Mouse (Mus musculus) erythroid progenitor cell, adult 5-6 weeks (primary cell): ENCODE data around the gene Syncrip. TPM values are rescaled to one million over a fixed set of nuclear protein-coding genes. Genes with fewer than 3 reads are reported as not detected.
A peak's percentile ranks its signal among the peaks of the same experiment; 100 is the strongest.
"Not testable (repeated sequence)": the region's sequence is repeated elsewhere in the genome, so short reads cannot be mapped to it uniquely, and the experiment has no call there.

Source experiments
- ATAC-seq: replicated peaks from 2 replicates; pipeline ENCODE4 v1.8.0; 2016; ENCODE audit warnings: moderate number of reproducible peaks, mild to moderate bottlenecking, moderate TSS enrichment, inconsistent platforms; ENCODE audit not compliant: poor library complexity, low FRiP score, severe bottlenecking
- total RNA-seq, 2 experiments: library from RNA; stranded (forward) in 1 of 2; stranded (reverse) in 1 of 2; fragments of 150-400 nt in 1 of 2; fragments of 186-747, 209-891 nt in 1 of 2; gene quantifications; 2 replicates each; pipeline versions ENCODE4 v1.2.3 to v1.2.4; 2015 to 2017; ENCODE audit warnings: low replicate concordance in 2 of 2

Gene Syncrip
- total RNA-seq, 2 experiments from 2014 or later = 108 to 119 TPM

GRCm38 (mm10) chr9:88484531-88484930 is 2.2 kb upstream of the Syncrip start:
- ATAC-seq = no peak

GRCm38 (mm10) chr9:88482829-88483396 is 539 bp upstream of the Syncrip start:
- 0 out of 2 replicates have a peak, but pooled peaks have one; percentile 2 for ATAC-seq

DNA sequence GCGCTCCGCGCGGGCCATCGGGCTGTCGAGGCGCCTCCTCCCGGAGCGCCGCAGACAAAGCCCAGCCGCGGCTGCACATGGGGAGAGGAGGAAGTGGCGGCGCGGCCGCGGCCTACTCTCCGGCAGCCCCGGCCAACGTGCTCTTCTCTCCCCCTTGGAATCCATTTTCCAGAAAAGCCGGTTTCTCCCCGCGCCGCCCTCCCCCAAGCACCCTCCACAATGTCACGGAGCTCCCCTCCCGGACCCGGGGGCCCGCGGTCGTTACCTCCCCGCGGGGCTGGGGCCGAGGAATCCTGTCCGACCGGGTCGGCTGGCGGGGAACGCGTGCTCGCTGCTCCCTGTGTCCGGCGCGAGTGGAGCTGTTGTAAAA is 598 bp downstream of the Syncrip start:
- no peak for ATAC-seq

GRCm38 (mm10) chr9:88481061-88481790 is 1.1 kb downstream of the Syncrip start:
- ATAC-seq = peak; percentile 68

GRCm38 (mm10) chr9:88480120-88480519 is 2.3 kb downstream of the Syncrip start:
- no peak for ATAC-seq

GRCm38 (mm10) chr9:88476138-88476537 is 6.2 kb downstream of the Syncrip start:
- no peak for ATAC-seq

DNA sequence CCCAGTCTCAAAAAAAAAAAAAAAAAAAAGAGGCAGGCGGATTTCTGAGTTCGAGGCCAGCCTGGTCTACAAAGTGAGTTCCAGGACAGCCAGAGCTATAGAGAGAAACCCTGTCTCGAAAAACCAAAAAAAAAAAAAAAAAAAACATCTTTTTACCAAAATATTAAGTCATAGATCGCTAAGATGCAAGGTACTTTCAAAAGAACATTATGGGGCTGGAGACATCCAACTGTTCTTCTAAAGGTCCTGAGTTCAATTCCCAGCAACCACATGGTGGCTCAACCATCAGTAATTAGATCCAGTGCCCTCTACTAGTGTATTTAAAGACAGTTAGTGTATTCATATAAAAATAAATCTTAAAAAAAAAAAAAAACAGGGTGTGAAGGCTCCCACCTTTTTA is 21.4 kb downstream of the Syncrip start:
- not testable (repeated sequence) for ATAC-seq

DNA sequence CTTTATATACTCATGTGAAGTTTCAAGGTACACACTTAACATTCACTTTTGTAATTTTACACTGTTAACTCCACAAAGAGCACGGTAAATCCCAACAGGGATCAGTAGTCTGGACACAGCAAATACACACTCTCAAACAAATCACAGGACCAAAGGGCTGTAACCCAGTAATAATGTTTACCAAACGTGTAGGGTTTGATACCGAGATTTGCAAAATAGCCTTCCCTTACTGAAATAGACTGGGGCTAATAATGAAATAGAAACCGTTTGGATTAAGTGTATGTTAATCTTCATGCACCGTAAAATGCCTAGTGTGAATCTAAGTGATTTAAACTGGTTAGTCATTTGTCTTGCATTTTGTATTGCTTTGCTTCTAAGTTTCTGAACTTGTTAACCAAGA is 42.4 kb downstream of the Syncrip start:
- ATAC-seq = no peak

- ATAC-seq = no peak
Measured at GRCm38 (mm10) chr9:88439238-88439600, 43.2 kb downstream of the Syncrip start.

DNA sequence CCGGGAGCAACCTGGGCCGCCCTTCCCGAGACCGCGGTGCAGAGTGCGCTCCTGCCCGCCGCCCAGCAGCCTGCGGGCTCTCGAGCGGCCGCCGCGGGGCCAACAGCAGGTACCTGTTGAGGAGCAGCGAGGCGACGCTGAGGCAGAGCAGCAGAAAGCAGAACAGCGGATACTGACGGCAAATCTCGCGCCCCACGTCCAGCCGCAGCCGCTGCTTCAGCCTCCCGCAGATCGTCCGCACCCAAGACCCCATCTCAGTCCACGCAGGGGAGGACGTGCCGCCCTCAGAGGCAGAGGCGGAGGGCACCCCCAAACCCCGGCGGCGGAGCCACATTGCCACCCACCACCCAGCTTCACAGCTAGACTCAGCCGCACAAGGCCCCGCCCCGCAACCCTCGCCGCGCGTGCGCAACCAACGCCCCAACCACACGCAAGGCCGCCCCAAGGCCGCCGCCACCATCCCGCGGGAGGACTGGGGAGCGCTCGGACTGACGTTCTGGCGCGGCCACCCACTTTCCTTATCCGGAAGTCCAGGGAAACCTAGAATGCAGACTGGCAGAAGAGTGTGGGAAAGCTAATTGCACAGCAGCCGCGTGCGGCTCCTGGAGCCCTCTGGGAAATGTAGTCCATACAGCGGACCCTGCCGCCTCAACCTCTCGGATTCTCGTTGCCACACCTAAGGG is 43.7 kb downstream of the Syncrip start, which contains the start of gene Snx14:
Gene Snx14 (minus strand): TSS at position 404 of the 683 bp plus-strand sequence.
- ATAC-seq = peak; percentile 95

GRCm38 (mm10) chr9:88438237-88438554 is 44.2 kb downstream of the Syncrip start:
- ATAC-seq = peak; percentile 58

- no peak for ATAC-seq
Measured at GRCm38 (mm10) chr9:88437342-88438236, 44.8 kb downstream of the Syncrip start.

DNA sequence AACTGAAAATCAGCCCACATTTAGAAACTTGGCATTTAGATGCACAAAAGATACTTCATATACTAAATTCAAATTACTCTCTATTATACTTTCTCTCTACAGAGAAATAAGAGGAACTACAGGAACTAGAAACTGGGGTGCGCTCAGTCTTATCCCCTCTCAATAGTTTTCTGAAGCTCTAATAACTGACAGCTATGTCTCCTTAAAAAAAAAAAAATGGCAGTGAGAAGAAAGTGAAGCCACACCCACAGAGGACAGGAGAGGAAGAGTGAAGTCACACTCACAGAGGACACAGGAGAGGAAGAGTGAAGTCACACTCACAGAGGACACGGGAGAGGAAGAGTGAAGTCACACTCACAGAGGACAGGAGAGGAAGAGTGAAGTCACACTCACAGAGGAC is 58.0 kb downstream of the Syncrip start:
- ATAC-seq = no peak

DNA sequence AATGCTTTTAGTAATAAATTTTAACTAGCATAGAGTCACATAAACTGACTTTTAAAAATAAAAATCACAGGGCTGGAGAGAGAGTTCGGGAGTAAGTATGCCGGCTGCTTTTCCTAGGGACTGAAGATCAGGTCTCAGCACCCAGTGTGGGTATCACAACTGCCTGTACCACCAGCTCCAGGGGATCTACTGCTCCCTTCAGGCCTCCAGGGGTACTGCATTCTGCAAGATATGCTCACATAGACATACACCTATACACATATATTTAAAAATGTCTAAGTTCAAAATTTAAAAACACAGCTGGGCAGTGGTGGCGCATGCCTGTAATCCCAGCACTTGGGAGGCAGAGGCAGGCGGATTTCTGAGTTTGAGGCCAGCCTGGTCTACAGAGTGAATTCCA is 59.9 kb downstream of the Syncrip start:
- no peak for ATAC-seq

GRCm38 (mm10) chr9:88416752-88417151 is 65.6 kb downstream of the Syncrip start:
- no peak for ATAC-seq

GRCm38 (mm10) chr9:88409978-88410377 is 72.4 kb downstream of the Syncrip start:
- no peak for ATAC-seq

DNA sequence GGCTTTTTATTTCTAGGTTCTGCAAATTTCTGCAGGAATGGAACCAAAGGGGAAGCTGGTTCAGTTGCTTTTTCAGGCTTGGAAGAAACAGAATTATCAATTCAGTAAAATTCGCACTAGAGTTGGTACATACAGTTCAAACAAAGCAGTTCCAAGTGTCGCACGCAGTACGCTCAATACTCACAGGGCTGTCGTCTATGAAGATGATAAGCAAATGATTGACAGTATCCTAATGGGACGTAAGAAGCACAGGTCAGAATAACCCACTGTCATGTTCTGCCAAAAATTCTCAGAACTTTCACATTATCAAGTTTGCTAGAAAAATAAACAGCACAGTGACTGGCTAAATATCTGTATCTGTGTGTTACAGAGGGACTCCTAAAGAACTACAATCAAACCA is 77.9 kb downstream of the Syncrip start:
- ATAC-seq = 0 out of 2 replicates have a peak, but pooled peaks have one; percentile 49

- ATAC-seq = peak; percentile 77; the same call in 1 of the 2 replicates
Measured at GRCm38 (mm10) chr9:88404088-88404487, 78.3 kb downstream of the Syncrip start.

DNA sequence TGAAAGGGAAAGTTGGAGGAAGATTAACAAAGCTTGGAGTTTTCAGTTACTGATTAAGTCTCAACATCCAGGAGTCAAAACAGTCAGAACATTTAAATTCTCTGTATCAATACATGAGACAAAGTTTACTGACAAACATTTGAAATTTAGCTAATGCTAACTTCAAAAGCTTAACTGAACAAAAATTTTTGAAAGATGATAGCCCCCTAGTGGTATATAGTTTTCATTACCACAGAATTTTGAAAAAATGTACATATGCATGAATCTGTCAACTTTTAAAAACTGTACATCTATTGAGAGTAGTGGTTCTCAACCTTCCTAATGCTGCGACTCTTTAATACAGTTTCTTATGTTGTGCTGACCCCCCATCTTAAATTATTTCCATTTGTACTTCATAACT is 83.9 kb downstream of the Syncrip start:
- ATAC-seq = no peak
